Mouse (Mus musculus) spleen, postnatal 10 days (tissue): Measurements from ENCODE around the gene Scamp1.

ENCODE experiments used
- DNase-seq, 2 experiments: peaks; one replicate each; pipeline ENCODE4 v3.0.0; 2021 to 2022; ENCODE audit warnings: low spot score in 2 of 2

The Scamp1 gene

DNA sequence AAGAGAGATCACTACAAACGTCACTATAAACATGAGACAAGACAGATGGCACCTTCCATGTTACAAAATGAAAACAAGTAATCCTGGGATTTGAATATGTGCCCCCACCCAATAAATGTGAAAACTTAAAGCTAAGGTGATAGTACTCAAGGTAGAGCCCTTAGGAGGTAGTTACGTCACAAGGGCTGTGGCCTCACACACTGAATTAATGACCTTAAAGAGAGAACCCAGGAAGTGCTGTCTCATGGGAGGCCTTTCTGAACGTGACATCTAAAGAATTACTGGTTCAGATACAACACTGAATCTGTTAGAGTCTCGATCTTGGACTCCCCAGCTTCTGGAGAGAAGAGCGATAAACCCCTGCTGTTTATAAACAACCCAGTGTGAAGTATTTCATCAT, 6.2 kb downstream of the Scamp1 start:
- DNase-seq, result no peak

DNA sequence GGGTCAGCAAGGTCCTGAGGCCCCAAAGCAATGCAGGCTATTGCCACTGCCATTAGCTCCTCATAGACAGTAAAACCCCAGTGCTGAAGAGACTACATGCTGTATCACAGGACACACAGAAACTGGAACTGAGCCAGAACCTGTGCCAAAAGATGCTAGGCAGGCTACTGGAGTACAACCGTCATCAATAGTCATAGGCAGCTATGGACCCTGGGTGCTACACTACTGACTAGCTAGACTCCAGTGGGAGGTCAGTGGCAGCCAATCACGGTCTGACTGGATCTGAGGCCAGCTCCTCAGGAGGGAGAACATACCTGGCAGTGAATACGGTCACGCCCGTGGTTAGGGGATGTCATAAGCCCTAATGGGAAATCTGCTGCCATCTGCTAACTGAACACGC, 14.4 kb downstream of the Scamp1 start:
- DNase-seq, result no peak

DNA sequence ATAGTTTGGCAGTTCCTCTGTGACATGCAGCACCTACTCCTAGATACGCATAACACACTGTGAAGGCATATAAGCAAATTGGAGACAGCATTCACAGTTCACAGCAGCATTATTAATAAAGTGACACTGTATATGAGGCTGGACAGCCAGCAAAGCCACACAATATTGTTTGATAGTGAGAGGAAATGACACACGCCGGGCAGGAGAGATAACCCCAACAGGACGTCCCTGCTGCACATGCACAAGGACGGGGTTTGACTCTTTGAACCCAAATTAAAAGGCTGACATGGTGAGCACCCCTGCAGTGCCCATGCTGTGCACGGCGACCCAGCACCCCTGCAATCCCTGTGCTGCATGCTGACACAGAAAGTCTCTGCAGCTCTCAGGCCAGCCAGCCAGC, 17.5 kb downstream of the Scamp1 start:
- no peak for DNase-seq

DNA sequence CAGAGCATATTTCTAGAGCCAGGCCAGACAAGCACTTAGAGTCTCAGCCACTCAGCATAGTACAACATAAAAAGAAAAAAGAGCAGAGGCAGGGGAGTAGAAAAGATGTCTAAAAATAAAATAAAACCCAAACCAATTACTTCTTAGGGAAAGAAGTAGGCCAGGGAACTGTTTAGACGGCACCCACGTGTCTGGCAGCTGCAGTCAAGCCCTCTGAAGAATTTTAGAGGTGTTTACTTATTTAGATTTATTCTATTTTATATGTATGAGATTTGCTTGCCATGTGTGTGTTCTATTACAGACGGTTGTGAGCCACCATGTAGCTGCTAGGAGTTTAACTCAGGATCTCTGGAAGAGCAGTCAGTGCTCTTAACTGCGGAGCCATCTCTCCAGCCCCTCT, 18.5 kb downstream of the Scamp1 start:
- DNase-seq, result no peak

DNA sequence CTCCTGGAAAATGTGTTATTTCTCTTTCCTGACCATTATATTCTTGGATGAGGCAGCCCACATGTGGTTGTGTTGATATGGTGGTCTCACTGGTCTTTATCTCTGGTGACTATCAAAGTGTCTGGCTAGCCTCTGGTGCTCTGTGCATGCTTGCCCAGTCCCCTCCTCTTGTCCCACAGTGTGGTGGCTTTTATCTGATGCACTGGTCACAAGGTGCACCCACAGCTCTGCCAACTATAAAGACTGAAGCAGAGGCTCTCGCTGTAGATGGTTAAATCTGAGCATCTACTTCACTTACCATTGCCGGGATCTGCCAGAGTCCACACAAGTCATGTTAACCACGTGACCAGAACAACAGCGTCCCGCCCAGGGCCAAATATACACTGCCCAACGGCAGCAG, 19.1 kb downstream of the Scamp1 start:
- no peak for DNase-seq

DNA sequence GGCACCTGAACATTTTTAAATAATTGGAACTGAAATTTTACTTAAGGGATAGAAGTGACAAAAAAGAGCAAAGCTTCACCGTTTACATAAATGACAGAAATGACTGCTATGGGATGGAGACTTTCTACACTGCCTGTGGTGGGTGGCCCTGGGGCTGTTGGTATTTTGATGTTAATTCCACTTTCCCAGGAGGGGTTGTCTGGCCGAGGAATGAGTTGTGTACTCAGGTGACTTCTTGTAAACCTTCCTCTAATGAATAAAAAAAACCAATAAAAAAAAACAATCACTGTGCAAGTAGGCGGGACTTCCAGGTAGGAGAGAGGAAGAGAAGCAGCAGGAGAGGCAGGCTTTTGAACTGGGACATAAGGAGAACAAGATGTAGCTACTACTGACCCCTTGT, 20.4 kb downstream of the Scamp1 start:
- no peak for DNase-seq

DNA sequence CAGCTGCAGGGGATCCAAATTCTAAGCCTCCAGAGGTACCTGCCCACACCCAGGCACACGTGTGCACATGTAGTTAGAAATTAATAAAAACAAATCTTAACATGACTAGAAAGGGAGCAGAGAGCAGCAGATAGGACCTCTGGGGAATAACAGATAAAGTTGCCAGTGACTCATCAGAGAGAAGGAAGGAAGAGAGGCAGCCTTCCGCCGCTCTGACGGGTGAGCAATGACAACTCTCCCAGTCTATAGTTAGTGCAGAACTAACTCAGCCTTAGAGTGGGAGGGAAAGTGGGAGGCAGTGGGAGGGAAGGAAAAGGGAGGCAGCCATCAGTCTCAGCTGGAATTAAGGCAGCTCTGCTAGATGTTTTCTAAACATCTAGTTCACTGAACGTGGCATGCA, 21.7 kb downstream of the Scamp1 start:
- no peak for DNase-seq

DNA sequence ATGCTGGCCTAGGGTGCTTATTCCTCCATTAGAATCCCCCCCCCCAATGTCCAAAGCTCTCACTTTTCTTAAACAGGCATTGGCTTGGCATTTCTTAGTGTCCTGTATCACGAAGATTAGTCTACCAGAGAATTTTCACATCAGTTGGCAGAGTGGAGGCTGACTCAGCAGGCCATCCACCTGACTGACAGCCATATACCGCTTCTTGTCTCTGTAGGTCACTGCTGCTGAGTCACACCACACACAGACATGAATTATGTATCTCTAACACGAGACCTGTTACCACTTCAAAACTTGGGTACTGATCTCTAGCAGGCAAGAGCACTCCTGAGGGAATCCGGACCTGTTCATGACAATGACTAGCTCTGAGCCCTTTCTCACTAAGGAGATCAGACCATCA, 23.1 kb downstream of the Scamp1 start:
- DNase-seq, result no peak

DNA sequence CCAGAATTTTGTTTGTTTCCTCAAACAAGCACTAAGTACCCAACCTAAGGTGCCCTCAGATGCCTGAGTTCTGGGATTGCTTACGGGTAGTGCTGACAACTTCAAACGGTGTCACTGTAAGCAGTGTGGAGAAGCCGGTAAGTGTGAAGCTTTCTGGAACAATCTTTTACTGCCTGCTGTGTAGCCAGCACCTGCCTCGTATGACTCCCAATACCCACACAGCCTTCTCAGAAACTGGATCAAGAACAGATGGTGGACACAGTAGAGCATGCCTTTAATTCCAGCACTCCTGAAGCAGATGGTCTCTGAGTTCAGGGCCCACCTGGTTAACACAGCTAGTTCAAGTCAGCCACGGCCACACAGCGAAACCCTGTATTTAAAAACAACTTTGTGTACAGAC, 24.0 kb downstream of the Scamp1 start:
- DNase-seq, result no peak

DNA sequence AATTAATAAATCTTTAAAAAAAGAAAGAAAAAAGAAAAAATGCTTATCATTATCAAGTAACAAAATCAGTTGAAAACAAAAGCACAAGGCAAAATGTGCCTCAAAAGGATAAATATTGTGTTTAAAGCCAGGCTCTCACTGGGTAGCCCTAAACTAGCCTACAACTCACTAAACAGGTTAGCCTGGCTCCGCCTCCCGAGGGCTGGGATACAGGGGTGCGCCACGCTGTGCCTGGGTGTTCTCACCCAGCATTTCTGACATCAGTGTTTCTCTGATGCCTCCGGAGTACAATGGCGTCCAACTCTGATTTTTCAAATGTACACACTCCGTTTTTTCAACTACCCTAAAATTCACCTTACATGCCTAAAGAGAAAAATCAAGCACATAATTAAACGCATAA, 24.7 kb downstream of the Scamp1 start:
- DNase-seq, result no peak

DNA sequence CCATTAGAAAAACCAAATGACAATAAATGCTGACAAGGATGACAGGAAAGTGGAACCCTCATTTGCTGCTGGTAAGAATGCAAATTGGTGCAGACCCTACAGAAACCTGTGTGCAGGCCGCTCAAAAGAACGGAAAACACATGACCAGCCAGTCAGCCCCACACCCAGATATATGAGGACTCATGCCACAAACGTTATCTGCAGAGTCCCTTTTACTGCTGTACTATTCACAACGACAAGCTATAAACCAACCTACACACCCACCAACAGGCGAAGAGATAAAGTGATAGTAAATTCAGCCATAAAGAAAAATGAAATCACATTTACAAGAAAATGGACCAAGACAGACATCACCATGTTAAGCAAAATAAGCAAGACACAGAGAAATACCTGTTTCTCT, 26.4 kb downstream of the Scamp1 start:
- DNase-seq, result no peak

DNA sequence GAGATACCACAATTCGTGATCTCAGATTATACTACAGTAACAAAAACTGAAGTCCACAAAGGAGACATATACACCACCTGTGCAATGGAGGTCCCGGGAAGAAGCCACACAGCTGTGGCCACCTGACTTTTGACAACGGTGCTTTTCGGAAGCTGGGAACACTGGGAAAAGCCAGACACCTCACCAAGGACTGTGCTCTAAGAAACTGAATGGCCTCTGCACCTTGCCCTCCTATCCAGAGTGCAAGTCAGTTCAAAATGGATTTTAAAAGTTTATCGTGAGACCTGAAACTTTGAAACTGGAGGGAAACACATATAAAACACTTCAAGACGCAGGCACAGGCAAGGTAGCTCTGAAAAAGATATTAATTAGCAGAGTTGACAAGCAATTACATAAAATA, 27.1 kb downstream of the Scamp1 start:
- no peak for DNase-seq

DNA sequence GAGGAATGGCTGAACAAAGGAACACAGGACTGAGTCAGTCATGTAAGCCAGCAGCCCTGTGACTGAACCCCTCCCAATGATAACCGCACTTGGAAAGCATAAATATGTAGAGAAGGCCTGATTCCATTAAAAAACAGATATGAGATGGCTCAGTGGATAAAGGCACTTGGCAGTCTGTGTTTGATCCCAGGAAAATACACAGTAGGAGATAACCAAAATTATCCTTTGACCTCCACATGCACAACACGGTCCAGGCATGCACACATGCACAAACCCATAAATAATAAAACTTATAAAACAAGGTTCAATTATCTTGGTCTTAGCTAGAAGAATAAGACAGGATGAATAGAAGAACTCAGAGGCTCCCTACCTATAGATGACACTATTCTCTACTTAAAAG, 27.9 kb downstream of the Scamp1 start:
- no peak for DNase-seq

DNA sequence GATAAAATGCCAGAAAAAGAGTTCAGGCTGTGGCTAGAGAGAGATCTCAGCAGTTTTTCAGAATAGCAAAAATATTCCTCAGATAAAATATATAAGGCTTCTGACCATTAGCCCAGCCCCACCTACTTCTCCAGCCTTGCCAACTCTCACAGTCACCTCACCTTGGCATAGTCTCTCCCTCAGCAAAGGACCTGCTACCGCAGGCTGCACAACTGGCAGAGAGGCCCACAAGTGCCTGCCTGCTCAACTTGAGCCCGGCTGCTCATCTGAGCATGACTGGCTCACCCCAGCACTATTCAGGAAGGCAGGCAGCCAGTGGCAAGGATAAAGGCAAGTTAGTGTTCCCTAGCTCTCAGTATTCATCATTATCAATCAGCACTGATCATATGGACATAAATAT, 30.5 kb downstream of the Scamp1 start:
- no peak for DNase-seq

DNA sequence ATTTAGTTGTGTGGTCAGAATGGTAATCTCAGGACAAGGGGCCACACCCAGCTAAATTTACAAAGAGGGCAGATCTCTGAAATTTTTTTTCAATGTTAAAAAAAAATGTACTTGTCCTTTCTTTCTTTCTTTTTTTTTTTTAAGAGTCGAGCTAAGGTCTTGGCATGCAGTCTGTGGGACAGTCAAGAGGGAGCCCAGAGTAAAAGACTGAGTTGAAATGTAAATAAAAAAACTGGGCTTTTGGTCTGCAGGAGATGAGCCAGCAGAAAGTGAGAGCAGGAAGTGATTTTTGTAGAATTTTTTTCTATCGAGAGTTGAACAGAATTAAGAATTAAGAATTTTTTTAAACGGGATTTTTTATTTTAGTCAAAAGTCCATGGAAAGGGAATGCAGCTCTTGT, 31.4 kb downstream of the Scamp1 start:
- no peak for DNase-seq

DNA sequence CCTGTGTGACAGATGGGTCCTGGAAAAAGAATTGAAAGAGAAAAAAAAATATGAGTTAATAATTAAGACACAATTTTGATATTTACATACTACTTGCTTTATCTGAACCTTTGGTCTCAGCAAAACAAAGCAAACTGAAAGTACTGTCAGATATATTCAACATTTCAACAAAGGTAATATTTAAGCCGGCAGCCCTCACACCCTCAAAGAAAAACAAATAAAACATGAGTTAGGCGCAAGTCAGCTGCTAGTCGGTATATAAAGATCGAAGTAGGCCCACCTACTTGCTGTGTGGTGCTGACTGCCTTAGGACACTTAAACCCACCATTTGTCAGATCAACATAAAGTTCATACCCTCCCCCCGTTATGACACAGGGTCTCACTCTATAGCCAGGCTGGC, 32.6 kb downstream of the Scamp1 start:
- no peak for DNase-seq

DNA sequence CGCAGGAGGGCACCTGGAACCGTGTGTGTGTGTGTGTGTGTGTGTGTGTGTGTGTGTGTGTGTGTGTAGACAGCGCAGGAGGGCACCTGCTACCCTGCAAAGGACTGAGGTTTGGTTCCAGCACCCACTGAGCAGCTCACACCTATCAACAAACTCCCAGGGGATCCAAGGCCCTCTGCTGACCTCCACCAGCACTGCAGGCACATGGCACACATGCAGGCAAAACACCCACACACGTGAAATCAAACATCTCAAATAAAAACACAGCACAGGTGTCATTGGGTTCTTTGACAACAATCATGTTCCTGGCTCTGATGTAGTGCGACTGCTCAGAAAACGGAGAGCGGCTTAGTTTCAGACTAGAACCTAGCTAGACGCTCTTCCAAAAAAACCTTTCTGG, 34.9 kb downstream of the Scamp1 start:
- DNase-seq, result no peak

DNA sequence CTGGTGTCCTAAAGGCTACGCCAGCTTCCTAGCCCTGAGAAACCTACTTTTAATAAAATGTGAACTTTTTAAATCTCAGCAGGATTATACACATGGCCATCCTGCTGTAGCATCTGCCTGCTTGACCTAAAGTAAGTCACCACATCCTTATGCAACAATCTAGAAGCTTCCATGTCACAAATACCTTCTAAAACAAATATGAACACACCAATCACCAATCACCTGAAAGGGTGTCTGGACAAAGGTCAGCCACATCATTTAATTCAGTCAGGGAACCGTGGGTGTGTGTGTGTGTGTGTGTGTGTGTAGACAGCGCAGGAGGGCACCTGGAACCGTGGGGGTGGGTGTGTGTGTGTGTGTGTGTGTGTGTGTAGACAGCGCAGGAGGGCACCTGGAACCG, 35.5 kb downstream of the Scamp1 start:
- no peak for DNase-seq

DNA sequence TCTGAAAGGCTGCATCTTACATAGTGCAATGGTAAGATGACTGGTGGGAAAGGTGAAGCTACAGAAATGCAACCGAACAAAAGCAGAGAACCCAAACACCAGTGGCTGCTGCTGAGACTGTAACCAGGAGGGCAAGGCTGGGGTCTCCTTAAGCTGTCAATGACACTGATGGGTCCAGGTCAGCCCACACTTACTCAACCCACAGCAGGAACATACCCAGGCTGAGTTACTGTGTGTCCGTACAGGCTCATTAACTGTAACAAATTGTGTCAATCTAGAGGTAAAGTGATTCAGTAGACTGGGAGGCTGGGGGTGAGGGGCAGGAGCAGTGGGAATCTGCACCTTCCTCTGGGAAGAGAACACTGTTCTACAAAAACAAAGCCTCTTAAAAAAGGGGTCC, 42.8 kb downstream of the Scamp1 start:
- DNase-seq, result no peak

DNA sequence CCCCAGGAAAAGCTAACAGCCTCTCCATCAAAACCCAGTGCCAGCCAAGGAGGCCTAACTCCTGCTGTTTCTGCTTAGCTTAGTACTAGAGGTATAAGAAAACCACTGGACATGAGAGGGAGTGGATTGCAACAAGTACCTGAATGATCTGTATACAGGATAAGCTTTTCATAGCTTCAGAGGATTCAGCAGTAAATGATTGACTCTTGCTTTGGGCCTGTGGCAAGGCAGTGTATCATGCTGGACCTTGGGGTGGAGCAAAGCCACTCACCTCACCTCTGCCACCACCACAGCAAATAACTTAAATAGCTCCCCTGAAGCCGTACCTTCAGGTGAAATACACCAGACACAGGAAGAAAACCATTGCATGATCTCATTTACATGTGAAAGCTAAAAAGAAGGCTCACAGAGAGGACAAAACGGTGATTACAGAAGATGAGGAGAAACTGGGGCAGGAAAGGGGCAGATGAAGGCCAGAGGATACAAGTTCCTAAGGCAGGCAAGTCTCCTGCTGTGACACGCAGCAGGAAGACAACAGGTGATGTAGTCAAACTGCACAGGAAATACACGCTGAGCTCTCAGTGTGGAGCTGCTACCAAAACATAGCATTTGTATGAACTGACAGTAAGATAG, 43.6 kb downstream of the Scamp1 start:
- DNase-seq, result no peak

DNA sequence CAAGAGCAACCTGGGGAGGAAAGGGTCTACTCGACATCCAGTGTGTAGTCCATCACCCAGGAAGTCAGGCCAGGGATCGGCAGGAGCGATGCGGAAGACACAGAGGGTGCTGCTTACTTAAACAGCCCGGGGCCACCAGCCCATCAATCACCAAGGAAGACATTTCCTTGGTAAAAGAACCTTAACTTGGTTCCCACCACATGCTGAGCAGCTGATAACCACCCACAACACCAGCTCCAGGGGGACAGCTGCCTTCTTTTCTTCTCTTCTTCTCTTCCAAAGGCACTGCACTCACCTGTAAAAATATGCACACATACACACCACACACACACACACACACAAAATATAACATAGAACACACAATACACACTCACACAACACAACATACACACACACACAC, 44.8 kb downstream of the Scamp1 start:
- no peak for DNase-seq

DNA sequence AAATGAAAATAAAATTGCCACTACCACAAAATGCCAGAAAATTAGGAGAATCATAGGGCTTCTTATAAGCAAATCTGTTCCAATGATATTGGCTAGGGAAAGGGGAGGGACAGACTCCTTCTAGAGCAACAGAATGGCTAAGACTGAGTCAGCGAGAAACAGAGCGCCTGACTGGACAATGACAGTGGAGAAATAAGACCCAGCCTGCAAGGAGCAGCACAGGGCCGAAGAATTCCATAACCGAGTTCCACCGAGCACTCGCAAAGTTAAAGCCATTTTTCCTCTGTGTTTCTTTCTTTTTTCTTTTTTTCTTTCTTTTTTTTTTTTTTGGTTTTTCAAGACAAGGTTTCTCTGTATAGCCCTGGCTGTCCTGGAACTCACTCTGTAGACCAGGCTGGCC, 45.5 kb downstream of the Scamp1 start:
- no peak for DNase-seq

DNA sequence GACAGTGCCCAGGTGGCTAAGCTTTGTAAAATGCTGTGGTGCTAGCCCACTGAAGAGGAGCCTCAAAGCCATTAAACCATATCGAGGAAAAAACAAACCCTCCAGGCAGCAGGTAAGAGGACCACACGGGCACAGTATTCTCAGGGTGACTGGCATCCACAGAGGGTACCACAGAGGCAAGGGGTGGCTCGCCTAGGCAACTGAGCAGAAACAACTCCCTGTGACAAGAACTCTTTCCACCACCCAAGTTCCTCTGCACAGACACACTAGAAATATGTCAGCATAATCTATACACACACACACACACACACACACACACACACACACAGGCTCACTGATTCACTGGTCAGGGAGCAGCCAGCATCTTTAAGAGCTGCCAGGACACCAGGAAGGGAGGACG, 46.2 kb downstream of the Scamp1 start:
- DNase-seq, result no peak

DNA sequence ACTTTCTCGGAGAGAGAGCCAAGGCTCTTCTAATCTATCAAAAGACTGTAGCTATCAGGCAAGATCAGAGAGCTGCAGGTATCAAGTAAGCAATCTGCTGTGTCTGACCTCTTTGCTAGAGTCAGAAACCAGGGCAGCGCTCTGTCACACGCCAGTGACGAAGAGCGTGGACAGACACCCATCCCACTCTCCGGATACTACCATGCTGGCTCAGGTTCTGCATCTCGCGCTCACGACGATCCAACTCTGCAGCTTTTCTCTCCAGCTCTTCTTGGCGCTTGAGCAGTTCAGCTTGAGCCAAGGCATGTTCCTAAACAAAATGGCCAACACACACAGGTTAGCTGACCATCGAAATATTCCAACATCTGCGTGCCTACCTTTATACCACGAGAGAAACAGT, 53.8 kb downstream of the Scamp1 start:
- DNase-seq, result no peak
